Mouse (Mus musculus) liver, embryonic 12.5 days (tissue): ENCODE measurements around the gene Bdp1. TPM values are rescaled to one million over a fixed set of nuclear protein-coding genes. Genes with fewer than 3 reads are reported as not detected.

ENCODE experiments used
- ATAC-seq: fragments of 200-750 bp; cut with Nextera tagmentation; 2 replicates; pipeline ENCODE4 v1.8.0; 2017; ENCODE audit warnings: moderate number of reproducible peaks, mild to moderate bottlenecking, moderate library complexity
- H3K27ac ChIP-seq: fragments of 300-500 bp; sonication (generic); 2 replicates; pipeline ENCODE4 v1.5.1; 2016; ENCODE audit warnings: mild to moderate bottlenecking
- H3K27me3 ChIP-seq: fragments of 300-500 bp; sonication (generic); replicated peaks from 2 replicates; pipeline ENCODE4 v1.6.1; 2016; ENCODE audit warnings: mild to moderate bottlenecking, moderate library complexity
- H3K36me3 ChIP-seq: fragments of 300-500 bp; sonication (generic); 2 replicates; pipeline ENCODE4 v1.6.1; 2016; ENCODE audit warnings: mild to moderate bottlenecking, moderate library complexity
- H3K4me1 ChIP-seq: fragments of 300-500 bp; sonication (generic); 2 replicates; pipeline ENCODE4 v1.6.1; 2016
- H3K4me2 ChIP-seq: fragments of 300-500 bp; sonication (generic); 2 replicates; pipeline ENCODE4 v1.6.1; 2016; ENCODE audit warnings: mild to moderate bottlenecking, moderate library complexity
- H3K4me3 ChIP-seq: fragments of 300-500 bp; sonication (generic); 2 replicates; pipeline ENCODE4 v1.5.1; 2016; ENCODE audit warnings: mild to moderate bottlenecking, moderate library complexity
- H3K9ac ChIP-seq: fragments of 300-500 bp; sonication (generic); 2 replicates; pipeline ENCODE4 v1.6.1; 2016; ENCODE audit warnings: mild to moderate bottlenecking, moderate library complexity
- H3K9me3 ChIP-seq: fragments of 300-500 bp; sonication (generic); replicated peaks from 2 replicates; pipeline ENCODE4 v1.6.1; 2016; ENCODE audit warnings: mild to moderate bottlenecking, moderate library complexity
- WGBS: fragments of 180-500 bp; shearing (Covaris S2); methylation state at CpG from one replicate; pipeline ENCODE4 v1.1.7; 2016; ENCODE audit not compliant: insufficient replicate concordance; 5-methylcytosine and 5-hydroxymethylcytosine counted together
- polyA plus RNA-seq: library from polyadenylated mRNA; unstranded; fragments of >200 nt; fragmentation: Nextera tagmentation; extraction: Ambion mirVana; gene quantifications from 2 replicates; pipeline ENCODE4 v1.2.1, GENCODE M21; 2016

Gene Bdp1
- polyA plus RNA-seq, 1 experiment from 2014 or later = 24.9 TPM

DNA sequence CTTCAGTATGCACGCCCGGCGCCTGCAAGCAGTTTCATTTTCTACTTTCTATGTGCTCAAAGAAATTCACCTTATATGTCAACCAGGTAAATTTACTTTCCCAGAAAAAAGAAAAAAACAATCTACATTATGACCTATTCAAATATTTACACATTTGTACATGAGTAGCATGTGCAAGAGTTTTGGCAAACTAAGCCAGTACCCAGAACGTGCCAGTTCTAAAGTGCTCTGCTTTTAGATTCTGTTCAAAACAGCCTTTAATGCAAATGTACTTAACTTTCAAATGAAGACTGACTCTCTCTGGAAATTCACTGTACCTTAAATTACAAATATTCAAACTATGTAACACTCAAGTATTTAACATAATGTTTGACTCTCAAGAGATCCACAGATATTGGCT, 114.3 kb downstream of the Bdp1 start:
- 76% methylated on average over 4 of the region's 4 CpGs for WGBS
- Histone ChIP-seq H3K27ac (no peak overlapping the region), H3K9me3 (no peaks in the 10 kb centered on the region), H3K36me3 (0 out of 2 replicates have a peak, but pooled peaks cover 10% of the 10 kb centered on the region), H3K4me2 (no peak overlapping the region), H3K9ac (no peak overlapping the region), H3K4me1 (no peaks in the 10 kb centered on the region), H3K4me3 (no peak overlapping the region), H3K27me3 (no peaks in the 10 kb centered on the region)
- no peak for ATAC-seq

DNA sequence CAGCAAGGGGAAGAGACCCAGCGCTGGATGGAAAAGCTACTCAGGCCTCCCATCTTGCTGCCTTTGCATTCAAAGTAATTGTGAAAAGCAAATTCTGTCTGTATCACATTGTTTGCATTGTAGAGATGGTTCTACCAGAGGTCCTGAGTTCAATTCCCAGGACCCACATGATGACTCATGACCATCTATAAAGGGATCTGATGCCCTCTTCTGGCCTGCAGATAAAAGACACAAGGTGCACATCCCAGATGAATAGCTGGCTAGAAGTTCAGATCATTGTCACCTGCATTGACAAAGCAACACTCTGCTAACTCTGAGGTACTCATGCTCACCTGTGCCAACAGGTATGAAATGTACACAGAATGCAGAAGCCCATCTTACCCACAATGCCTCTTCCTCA, 120.5 kb downstream of the Bdp1 start:
- 87% methylated on average over 1 of the region's 1 CpGs for WGBS
- Histone ChIP-seq H3K4me1 (no peaks in the 10 kb centered on the region; the same call in 1 of the 2 replicates), H3K4me2 (no peak overlapping the region), H3K9me3 (no peaks in the 10 kb centered on the region), H3K9ac (no peak overlapping the region), H3K36me3 (no peaks in the 10 kb centered on the region), H3K27me3 (no peaks in the 10 kb centered on the region), H3K27ac (no peak overlapping the region), H3K4me3 (no peak overlapping the region)
- no peak for ATAC-seq

DNA sequence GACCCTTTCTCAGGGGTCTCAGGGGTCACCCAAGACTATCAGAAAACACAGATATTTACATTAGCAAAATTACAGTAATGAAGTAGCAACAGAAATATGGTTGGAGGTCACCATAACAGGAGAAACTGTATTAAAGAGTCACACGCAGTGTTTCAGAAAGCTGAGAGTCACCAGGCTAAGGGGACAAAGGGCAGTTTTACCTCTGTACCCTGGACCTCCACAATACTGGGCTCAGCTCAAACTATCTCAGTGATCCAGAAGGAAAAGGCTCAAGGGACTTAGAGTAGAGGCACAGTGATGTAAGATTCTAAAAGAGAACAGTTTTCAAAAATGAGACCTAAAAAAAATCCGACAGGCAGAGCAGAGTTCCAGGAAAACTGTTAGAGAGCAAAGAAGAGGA, 124.5 kb downstream of the Bdp1 start:
- Histone ChIP-seq H3K27ac (no peak overlapping the region), H3K9me3 (no peaks in the 10 kb centered on the region), H3K4me2 (no peak overlapping the region), H3K27me3 (no peaks in the 10 kb centered on the region), H3K4me1 (no peaks in the 10 kb centered on the region; the same call in 1 of the 2 replicates), H3K9ac (no peak overlapping the region), H3K36me3 (peaks cover 9% of the 10 kb centered on the region; the same call in 1 of the 2 replicates), H3K4me3 (no peak overlapping the region)
- ATAC-seq = no peak
- 51% methylated on average over 2 of the region's 2 CpGs for WGBS

DNA sequence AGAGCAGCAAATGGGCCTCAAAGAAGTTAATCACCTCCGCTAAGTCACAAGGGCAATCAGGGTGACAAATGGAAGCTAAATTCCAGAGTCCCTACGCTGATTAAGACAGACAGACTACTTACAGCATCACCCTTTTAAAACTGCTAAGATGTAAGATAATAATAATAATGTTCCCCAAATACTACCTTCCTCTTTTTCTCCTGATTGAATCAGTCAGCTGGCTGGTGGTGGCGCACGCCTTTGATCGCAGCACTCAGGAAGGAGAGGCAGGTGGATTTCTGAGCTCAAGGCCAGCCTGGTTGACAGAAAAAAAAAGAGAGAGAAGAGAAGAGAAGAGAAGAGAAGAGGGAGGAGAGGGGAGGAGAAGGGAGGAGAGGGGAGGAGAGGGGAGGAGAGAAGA, 133.8 kb downstream of the Bdp1 start:
- ATAC-seq = no peak

More for the DNA sequence above, 133.8 kb downstream of the Bdp1 start:
- no peak overlapping the region for H3K9ac ChIP-seq
- no peaks in the 10 kb centered on the region for H3K9me3 ChIP-seq
- no peaks in the 10 kb centered on the region for H3K27me3 ChIP-seq
- no peak overlapping the region for H3K4me2 ChIP-seq
- H3K4me1 ChIP-seq = no peaks in the 10 kb centered on the region
- WGBS = 91% methylated on average over 4 of the region's 5 CpGs
- H3K36me3 ChIP-seq = 0 out of 2 replicates have a peak, but pooled peaks cover 12% of the 10 kb centered on the region
- no peak overlapping the region for H3K27ac ChIP-seq
- no peak overlapping the region for H3K4me3 ChIP-seq

Other genes with a start within 250 kb of the Bdp1 start
- gene Cartpt, start 203.0 kb downstream of the Bdp1 start, polyA plus RNA-seq = 0.35 TPM in 1 of 2 replicates, not detected in the other
- gene Mccc2, start 88.4 kb downstream of the Bdp1 start, polyA plus RNA-seq = 19.7 and 20.3 TPM in 2 replicates
- 31.5 and 33.7 TPM in 2 replicates for gene Serf1, start 3.9 kb upstream of the Bdp1 start, polyA plus RNA-seq
- 39.1 and 41.0 TPM in 2 replicates for gene Smn1, start 20.8 kb upstream of the Bdp1 start, polyA plus RNA-seq
- 1.3 and 1.5 TPM in 2 replicates for gene Naip2, start 98.0 kb upstream of the Bdp1 start, polyA plus RNA-seq
- gene Naip5, start 142.3 kb upstream of the Bdp1 start, polyA plus RNA-seq = 0.42 and 0.69 TPM in 2 replicates
- gene Naip6, start 213.6 kb upstream of the Bdp1 start, polyA plus RNA-seq = 0.30 and 0.37 TPM in 2 replicates